Mouse (Mus musculus) left cerebral cortex, postnatal 4 days (tissue): ENCODE measurements around the gene Gm17334. TPM values are rescaled to one million over a fixed set of nuclear protein-coding genes. Genes with fewer than 3 reads are reported as not detected.

Experiments
- DNase-seq: peaks from one replicate; pipeline ENCODE4 v3.0.0-alpha.2; 2022
- intact Hi-C: fragments of 180-260 bp; cut with DNase I; formaldehyde crosslinking; loops from one replicate; pipeline ENCODE4 v1.15.1; 2025
- total RNA-seq, 2 experiments: library from RNA; stranded (reverse); gene quantifications; 2 replicates each; pipeline ENCODE4 v1.2.3; 2021

Gene Gm17334
- total RNA-seq, 2 experiments from 2014 or later: not detected

DNA sequence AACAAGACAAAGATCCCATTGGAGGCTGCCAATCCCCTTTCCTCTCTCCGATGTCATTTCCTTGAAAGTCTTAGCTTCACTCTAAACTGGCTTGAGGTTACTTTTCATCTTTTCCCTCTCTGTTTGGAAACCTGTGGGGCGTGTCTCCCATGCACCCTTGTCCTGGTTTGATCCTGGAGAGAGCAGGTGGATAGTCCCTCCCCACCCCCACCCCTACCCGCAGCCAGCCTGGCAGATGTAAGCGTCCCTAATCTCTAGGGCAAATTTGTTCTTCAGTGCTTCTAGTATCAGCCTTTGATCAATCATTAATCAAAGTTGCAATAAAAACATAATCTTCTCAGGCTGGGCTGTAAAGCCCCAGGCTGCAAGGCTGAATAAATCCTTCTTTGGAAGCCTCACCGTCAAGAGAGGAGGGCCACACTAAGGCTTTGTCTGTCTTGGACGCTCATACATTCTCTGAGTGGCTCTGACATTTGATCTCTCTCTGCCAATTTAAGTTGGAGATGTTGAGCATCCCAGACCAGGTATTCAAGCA is 24.5 kb upstream of the Gm17334 start:
- intact Hi-C loops: no loop called here
- DNase-seq: no peak

DNA sequence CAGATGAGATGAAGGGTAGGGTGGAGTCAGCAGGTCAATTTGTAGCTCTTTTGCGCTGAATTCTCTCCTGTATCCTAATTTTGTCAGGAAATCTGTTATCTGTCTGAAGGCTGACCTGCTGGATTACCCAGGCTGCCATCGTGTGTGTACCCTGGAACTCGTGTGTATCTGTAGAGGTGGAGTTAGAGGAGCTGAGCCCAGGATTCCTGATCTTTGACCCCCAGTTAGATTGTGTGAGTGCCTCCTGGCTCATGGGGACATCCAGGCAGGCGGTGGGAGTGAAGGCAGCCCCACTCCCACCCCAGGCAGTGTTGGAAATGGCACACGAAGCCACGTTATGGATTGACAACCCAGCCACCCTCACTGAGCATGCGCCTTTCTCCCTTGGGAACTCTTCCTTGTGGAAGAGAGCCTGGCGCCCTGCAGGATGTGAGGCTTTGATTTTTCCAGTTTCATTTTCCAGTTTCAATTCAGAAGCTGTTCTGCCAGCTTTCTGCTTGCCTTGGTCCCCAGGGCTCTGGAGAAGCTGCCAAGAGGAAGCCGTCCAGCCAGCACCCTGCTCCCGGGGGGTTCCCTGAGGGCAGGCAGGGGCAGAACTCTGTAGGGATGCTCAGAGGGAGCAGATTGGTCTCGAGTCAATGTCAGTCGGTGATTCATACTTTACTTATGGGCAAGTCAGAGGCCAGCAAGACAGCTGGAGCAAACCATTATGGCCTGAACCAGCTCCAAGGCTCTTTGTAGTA is 23.6 kb upstream of the Gm17334 start:
- intact Hi-C loops: no loop called here
- no peak for DNase-seq

DNA sequence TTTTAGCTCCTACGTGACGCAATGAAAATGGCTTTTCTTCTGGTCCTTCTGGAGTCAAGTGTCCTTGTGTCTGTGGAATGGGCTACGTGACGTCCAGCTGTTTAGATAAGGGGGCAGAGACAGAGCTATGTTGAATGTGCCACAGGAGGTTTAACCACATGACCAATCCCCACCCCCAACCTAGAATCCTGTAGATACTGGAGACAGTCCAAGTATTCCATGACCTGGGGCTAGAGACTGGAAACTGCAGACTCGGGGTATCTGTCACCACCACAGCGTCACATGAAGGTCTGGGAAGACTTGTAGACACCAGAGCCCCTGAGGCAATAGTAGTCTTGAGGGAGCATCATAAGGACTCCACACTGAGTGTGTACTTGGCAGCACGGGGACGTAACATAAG is 22.8 kb upstream of the Gm17334 start:
- DNase-seq: no peak
- intact Hi-C loops: no loop called here

DNA sequence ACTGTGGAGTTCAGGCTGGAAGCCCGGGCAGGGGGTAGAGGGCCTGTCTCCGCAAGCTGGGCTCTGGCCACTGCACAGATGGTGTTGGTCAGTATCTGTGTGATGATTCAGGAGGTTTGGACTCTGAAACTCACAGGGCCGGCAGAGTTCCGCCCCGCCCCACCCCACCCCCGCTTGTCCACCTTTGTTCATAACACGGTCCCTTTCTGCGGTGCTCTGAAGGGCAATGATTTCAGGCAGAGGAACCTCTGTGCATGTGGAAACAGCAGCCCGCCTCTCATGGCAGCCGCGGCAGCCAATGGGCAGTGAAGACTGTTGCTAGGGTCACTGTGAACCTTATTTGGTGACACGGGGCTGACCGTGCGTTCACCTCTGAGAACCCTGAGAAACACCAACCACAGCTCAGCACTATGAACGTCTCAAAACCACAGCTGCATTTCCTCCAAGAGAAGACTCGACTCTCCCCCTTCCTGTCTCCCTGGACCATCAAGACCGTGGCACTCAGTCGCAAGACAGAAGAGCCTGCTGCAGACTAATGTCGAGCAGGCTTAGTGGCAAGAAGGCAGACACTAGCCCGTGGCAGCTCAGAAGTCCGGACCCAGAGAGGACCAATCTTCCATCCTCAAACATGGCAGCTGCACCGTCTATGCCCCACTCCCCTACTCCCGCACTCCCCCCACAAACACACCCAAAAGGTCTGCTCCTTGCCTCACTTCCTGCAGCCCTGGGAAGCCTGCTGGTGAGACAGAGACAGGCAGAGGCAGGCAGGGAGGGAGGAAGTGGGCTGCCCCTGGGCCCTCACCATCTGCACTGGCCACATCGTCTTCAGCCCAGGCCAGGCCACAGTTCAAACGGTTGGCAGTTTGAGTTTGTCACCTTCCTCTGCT is 21.9 kb upstream of the Gm17334 start:
- intact Hi-C loops: no loop called here
- no peak for DNase-seq

DNA sequence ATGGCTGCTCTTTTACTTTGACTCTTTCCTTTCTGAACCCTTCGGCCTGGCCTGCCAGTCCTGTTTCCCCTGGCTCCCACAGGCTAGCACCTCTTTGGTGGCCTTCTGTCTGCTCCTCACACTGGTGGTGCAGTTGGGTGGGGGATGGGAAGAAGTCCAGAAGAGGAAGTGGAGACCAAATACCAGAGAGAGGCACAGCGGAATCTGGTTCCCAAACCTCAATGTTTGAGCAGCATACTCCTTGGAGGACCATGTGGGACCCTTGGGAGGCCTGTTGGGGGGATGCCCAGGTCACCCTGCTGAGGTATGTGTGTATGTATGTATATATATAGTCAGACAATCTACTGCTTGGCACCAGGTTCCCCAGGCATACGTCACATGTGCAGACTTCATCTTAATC is 21.0 kb upstream of the Gm17334 start:
- intact Hi-C loops: no loop called here
- no peak for DNase-seq

DNA sequence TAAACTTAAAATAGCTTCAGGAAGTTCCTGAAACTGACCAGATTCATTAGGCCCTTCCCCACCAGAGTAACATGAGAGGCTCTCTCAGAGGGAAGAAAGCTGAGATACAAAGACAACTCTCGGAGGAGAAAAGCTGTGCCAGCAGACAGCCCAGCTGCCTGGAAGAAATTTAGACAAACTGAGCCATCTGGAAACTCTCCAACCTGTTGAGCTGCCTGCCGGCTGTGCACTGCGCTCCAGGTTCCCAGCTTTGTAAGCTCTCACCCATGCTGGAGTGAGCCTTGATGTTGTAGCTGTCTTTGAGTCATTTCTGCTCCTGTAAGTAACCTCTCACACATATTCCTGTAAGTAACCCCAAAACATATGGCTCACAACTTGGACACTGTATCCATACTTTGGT is 20.0 kb upstream of the Gm17334 start:
- intact Hi-C loops: no loop called here
- peak; percentile 59 for DNase-seq

DNA sequence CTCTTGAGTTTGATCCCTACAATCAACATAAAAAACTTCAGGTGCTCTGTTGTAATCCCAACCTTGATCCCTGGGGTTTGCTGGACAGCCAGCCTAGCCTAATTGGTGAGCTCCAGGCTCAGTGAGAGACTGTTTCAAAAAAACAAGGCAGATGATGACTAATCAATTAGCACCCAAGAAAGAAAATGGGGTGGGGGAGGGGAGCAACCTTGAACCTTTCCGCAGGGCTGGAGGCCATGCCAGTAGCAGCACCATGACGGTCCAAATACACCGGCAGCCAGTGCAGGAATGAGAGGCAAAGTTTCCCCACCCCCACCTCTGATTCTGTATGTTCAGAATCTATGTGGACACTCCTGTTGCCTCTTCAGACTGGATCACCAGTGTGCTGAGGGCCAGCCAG is 16.3 kb upstream of the Gm17334 start:
- DNase-seq: no peak
- intact Hi-C loops: no loop called here

DNA sequence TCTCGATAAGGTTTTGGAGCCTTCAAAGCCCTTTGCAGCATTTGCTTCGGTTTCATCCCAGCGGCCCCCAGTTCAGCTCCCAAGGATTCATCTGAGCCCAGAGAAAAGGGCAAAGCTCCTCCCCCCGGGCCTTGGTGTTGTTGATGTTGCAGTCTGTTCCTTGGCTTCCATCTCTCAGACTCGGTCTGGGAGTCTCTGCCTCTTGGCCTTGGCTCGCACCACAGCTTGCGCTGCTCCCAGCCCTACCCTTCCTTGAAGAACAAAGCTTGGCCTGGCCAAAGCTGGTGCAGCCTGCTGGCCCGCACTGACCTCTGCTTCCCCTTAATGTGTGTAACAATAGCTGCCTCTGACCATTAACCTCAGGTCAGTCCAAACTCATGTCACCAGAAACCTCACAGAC is 15.2 kb upstream of the Gm17334 start:
- intact Hi-C loops: no loop called here
- DNase-seq: no peak

DNA sequence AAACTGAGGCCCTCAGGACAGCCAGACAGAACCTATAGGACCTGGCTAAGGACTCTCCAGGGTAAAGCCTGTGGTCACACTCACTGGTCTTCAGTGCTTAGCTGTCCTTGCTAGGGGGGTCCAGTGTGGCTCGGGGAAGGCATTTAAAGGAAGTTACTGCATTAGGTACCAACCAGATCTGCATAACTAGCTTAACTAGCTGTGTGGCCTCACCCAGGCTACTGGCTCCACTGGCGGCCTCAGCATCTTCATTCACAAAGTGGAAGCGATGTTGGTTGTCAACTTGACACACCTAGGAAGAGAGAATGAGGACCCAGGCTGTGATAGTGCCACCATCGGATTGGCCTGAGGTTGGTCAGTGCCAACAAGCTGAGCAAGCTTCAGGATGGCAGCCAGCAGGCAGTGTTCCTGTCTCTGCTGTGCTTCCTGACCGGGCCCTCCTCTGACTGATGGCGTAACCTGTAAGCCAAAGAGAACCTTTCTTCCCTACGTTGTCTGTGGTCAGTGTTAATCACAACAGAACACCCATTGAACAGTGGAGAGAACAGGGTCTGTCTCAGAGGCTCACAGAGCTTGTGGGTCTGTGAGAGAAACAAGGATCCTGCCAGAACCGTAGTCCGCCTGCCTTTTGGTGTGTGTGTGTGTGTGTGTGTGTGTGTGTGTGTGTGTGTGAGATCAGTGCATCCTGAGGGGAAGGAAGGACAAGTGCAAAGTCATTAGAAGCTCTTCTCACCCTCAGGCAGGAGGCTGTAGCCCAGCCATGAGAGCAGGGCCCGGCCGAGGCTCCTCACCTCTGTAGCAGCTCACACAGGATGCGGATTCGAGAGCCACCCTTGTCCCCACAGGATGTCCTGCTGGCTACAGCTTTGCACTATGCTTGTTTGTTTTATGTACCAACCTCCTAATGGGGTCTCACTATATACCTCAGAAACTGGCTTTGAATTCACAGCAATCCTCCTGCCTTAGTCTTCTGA is 13.4 kb upstream of the Gm17334 start:
- intact Hi-C loops: no loop called here
- DNase-seq: no peak

DNA sequence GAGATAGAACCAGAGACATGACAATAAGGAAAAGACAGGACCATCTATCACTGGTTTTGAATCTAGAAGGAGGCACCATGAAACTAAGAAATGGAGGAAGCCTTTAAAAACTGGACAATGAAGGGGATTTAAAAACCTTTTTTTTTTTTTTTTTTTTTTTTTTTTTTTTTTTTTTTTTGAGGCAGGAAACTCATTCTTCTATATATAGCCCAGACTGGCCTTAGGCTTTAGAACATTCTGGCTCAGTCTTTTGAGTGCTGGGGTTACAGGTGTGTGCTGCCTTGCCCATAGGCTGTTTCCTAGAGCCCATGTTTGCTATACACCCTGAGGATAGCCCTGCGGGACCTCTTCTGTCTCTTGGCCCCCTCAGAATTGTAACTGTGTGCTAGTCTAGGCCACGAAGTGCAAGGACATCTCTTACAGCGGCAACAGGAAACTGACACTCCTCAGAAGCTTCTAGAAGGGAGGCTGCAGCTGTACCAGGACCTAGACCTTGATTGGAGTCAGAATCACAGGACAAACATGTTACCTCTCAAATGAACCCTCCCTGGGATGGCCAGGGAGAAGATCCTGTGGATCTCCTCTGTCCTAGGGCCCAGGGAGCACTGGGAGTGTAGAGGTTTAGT is 12.4 kb upstream of the Gm17334 start:
- no peak for DNase-seq
- intact Hi-C loops: no loop called here

DNA sequence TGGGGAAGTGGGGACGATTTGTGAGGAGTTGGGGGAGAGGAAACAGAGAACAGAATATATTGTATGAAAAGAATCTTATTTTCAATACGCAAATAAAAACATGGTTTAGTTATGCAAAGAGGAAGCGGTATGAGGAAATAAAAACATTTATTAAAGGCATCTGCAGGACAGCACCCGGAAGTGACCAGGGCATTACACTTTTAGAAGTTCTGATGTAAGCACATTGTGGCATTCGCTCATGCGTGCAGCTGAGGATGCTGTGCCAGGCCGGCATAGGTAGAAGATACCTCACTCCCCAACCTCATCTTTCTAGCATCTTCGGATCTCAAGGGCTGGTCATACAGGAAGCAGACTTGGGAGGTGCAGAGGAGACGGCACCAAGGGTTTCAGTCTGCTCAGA is 10.3 kb upstream of the Gm17334 start:
- intact Hi-C loops: no loop called here
- DNase-seq: no peak

DNA sequence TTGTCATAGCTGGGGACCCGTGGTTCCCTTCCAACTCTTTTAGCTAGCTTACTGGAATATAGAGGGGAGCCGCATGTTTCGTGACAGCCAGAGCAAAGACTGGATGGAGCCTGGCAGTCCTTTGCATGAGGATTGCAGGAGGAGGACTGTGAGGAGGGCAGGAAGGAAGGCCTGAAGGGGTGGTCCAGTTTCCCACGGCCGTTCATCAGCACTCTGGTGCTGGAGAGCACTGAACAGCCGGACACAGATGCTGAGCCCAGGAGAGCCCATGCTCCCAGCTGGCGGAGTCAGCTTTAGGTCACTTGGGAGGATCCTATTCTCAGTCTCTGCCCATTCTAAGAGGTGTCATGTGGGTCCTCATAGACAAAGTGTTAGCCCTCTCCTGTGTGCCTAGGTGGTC is 9.0 kb upstream of the Gm17334 start:
- intact Hi-C loops: no loop called here

DNA sequence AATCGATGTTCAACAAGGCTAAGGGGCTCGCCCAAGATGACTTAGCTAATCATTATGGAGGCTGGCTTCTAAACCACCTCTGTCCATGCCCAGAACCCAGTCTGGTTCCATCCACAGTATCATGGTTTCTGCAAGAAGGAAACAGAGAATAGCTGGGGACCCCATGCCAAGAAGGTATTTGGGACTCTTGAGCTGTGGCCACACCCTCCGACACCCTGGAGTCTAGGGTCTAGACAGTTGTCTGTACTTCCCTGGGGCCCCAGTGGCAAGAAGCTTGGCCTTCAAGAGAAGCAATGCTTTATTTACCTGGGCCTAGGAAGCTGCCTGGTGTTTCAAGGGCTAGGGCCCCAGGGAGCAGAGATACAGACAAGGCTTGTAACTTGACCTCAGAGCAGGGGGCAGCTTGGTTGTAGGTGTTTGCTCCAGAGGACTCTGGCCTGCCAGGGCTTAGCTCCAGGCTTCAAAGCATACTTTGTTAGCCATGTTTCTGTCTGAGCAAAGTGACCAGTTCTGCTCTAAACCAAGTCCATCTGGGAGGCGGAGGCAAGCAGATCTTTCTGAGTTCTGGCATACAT is 8.3 kb upstream of the Gm17334 start:
- intact Hi-C loops: no loop called here
- DNase-seq: no peak

More for the DNA sequence above, 9.0 kb upstream of the Gm17334 start:
- no peak for DNase-seq

DNA sequence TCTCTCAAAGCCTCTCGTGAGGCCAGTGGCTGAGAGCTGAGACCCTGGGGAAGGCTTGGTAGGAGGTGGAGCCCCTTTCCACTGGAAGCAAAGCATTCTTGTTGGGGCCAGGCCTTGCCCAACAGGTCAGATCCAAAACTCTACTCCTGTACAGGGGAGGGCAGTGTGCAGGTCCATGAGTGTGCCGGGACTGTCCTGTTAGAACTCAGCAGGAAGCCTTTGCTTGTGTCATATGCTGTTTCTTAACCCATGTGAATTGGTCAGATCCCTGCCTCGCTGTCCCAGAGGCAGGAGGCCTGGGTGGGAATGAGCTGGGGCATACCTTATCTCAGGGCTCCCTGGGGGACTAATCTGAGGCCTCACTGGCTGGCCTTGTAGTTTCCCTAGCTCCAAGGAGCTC is 7.3 kb upstream of the Gm17334 start:
- intact Hi-C loops: no loop called here
- DNase-seq: no peak

DNA sequence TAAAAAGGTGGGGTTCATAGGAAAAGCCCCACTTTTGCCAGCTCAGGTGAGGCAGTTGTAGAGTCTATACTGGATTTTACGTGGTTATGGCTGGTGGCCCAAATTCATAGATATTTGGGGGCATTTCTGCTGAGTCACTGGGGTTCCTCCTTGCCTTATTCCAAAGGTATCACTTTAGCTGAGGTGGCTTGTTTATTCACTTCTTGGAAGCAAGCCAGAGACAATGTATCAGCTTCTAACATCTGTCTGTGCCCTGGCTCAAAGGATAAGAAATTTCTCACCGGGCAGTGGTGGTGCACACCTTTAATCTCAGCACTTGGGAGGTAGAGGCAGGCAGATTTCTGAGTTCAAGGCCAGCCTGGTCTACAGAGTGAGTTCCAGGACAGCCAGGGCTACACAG is 6.8 kb upstream of the Gm17334 start:
- intact Hi-C loops: no loop called here
- DNase-seq: no peak

DNA sequence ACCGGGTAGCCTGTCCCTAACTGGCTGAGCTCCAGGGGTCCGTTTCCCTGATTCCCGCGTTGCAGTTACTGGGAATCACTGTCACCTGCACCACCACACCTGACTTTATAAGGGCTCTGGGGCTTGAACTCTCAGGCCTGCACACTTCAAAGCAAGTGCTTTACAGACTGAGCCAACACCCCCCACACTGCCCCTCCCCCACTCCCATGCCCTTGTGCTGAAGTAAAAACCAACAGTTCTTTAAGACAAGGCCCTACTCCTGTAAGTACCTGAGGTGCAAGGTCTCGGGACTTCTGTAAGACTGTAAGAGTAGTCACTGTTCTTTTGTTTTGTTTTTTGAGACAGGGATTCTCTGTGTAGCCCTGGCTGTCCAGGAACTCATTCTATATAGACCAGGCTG is 5.5 kb upstream of the Gm17334 start:
- DNase-seq: no peak
- intact Hi-C loops: no loop called here

DNA sequence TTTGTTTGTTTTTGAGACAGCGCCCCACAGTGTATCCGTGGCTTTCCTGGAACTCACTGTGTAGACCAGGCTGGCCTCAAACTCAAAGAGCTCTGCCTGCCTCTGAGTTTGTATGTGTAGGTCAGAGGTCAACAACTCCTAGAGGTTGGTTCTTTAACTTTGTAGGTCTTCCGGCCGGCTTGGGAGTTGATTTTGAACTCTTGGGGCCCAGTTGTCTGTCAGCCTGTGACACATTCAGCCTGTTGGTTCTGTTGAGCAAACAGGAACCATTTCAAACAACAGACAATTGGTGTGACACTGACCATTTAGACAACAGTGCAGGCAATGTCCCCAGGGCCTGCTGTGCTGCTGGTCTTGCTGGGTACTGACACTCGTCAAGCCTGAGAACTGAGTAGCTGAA is 4.7 kb upstream of the Gm17334 start:
- DNase-seq: no peak
- intact Hi-C loops: no loop called here

DNA sequence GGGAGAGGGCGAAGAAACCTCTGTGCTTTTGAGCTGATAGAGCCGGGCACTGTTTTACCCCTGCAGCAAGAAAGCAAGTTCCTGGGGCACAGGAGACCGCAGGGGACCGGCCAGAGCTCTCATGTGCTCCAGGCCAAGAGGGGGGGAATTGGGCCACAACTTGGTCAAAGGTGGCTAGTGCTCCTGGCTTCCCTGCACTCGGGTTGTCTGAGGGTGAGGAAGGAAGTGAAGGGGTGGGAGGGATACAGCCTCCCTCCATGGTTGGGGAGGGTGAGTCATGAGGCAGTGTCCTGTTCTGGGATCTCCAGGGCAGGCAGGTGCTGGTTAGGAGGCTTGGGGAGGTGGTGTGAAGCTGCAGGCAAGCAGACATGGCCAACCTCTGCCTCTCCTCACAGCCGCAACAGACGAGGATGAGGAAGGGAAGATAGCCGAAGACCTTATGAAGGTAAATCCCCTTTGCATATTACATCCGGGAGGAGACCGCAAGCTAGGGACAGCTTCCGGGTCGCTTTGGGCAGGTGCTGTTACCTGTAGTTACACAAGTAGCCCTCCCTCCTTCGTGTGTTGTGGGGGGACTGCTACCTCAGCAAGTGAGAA is 1.8 kb upstream of the Gm17334 start:
- no peak for DNase-seq

DNA sequence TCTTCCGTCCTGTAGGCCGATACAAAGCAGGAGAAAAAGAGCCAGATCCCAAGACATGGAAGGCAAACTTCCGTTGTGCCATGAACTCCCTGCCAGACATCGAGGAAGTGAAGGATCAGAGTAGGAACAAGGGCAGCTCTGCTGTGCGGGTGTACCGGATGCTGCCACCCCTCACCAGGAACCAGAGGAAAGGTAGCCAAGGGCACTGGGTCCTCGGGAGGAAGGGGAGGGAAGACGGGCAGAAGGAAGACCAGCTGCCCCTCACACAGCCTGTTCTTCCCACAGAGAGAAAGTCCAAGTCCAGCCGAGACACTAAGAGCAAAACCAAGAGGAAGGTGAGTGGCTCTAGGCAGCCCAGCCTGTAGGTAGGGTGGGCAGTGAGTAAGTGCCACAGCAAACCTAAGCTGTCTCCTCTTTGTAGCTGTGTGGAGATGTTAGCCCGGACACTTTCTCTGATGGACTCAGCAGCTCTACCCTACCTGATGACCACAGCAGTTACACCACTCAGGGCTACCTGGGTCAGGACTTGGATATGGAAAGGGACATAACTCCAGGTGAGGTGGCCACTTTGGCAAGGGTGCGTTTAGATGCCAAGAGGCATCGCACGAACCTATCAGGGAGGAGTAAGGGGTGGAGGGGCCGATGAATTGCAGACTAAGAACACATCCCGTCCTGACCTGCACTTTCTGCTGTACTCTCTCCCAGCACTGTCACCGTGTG is 814 bp upstream of the Gm17334 start:
- DNase-seq: no peak
- intact Hi-C loops: no loop called here

More for the DNA sequence above, 1.8 kb upstream of the Gm17334 start:
- intact Hi-C loops: no loop called here
